Mouse (Mus musculus): ENCODE results near the gene Sva.

The Sva gene

DNA sequence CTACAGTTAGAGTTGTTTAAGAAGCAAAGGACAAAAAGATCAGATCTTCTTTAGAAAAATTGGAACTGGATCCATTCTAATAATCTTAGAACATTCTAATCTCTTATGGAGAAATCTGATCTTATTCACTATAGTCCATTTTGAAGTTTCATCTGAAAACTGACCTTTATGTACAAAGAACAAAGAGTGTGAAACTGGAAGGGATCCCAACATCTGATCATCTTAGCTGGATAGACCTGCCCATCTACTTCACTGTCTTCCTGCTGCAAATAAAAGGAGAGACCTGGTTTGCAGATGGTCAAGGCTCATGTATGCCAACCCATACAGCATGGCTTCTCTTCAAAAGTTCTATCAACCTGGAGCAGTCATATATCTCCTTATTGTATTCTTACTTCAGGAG, at the start of gene Sva:
Gene Sva, plus strand, starts transcription at position 301 of the 400 bp plus-strand sequence.
- DNase-seq = no peak
